Mouse (Mus musculus): Measurements from ENCODE around the gene Gfy.

- TF ChIP-seq EP300 (optimal IDR thresholded peaks at IDR 0.05): no peak
- TF ChIP-seq CTCF (IDR thresholded peaks at IDR 0.05; ENCODE audit: low read depth): no peak
These were observed 18.5 kb downstream of the Gfy start for GRCm38 (mm10) chr7:45160866-45161265.
